ENCODE assay signal across 13 mouse cellular contexts in the genomic region with DNA sequence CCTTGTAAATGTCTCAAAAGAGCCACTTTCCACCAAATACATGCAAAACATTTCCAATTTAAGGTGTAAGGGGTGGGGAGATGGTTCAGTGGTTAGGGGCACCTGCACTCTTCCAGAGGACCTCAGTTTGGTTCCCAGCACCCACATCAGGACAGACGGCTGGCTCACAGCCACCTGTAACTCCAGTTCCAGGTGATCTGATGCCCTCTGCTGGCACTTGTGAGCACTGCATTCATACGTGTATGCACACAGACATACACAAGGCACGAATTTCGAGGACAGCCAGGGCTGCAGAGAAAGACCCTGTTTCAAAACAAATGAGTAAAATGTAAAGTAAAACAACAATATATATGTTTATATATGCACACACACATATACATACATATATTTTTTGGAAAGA. TPM values are rescaled to one million over a fixed set of nuclear protein-coding genes. Genes with fewer than 3 reads are reported as not detected.
DNase-seq lines count a peak whose midpoint lies in the region; ATAC-seq and TF ChIP-seq lines count a peak whose summit lies in the region.
"Had no signal": no experiment of that assay in that cellular context is flagged by ENCODE, and none has a peak within 500 bp of the region (broad histone marks: within the 10 kb centered on the region; RNA-seq: fewer than 3 reads in every experiment).

No protein-coding gene starts in this region.

- peaks cover 96% of the 10 kb centered on the region for H3K36me3 ChIP-seq in G1E (replicated peaks)

- peaks cover 3% of the 10 kb centered on the region for H3K9me3 ChIP-seq in G1E (replicated peaks)
- H3K9me3 ChIP-seq: hindbrain, embryonic 12.5 days had no signal

- no peak overlapping the region for H3K4me3 ChIP-seq in lung, adult 2 months (replicated peaks; ENCODE audit: extremely low read depth, low read depth, low read length)
- no peak overlapping the region for H3K4me3 ChIP-seq in G1E (ENCODE audit: low read depth, low read length)
- H3K4me3 ChIP-seq: hindbrain, embryonic 12.5 days had no signal

- H3K27me3 ChIP-seq in G1E (ENCODE audit: insufficient read depth, low read length): no peaks in the 10 kb centered on the region
- H3K27me3 ChIP-seq: hindbrain, embryonic 12.5 days had no signal

- WGBS in lung, adult 2 months: 89% methylated on average over 4 of the region's 4 CpGs

- DNase-seq in cerebellum, postnatal 10 days: peak; percentile 56 to 71
- DNase-seq in cerebellum, adult 9-10 months: no peak
- no peak for DNase-seq in lung, adult 2 months
- DNase-seq in lung, postnatal 25 days (ENCODE audit: low spot score): no peak
- no peak for DNase-seq in G1E (ENCODE audit: low spot score)
- DNase-seq in retina, embryonic 14.5 days (ENCODE audit: low spot score): peak; percentile 41
- no peak for DNase-seq in ovary, postnatal 14 days (ENCODE audit: low spot score)
- no peak for DNase-seq in spleen, postnatal 4 days (ENCODE audit: low spot score in 2 of 2)
- DNase-seq: heart, adult 18-20 months; kidney, postnatal 14 days; lung, postnatal 10 days had no signal

- H3K4me1 ChIP-seq in lung, adult 2 months (ENCODE audit: control insufficient read depth, insufficient read depth, low read length): peaks cover 8% of the 10 kb centered on the region
- H3K4me1 ChIP-seq in G1E (ENCODE audit: insufficient read depth, low read depth, low read length): peaks cover 21% of the 10 kb centered on the region

- TF ChIP-seq CTCF in lung, adult 2 months (IDR thresholded peaks at IDR 0.05; ENCODE audit: insufficient read depth, low read length): peak; percentile 23; the same call in 1 of the 2 replicates
- peak; percentile 25; the same call in 1 of the 2 replicates for TF ChIP-seq CTCF in G1E (IDR thresholded peaks at IDR 0.05; ENCODE audit: low read depth, low read length)

- ATAC-seq in G1E (ENCODE audit: extremely low read depth, insufficient number of reproducible peaks, low FRiP score, poor library complexity, severe bottlenecking): no peak
- ATAC-seq: forebrain, embryonic 16.5 days had no signal

- TF ChIP-seq POLR2A in lung, adult 2 months (IDR thresholded peaks at IDR 0.05; ENCODE audit: borderline replicate concordance, extremely low read depth, low read depth, low read length): no peak

RNA-seq across cellular contexts. Expression of a gene that starts 4.0 kb away (rescaled TPM):
- 27.6 and 65.9 TPM in 2 replicates for polyA plus RNA-seq in lung, adult 2 months (2012; rRNA removed)
- total RNA-seq in G1E (2014; fragmentation: Nextera tagmentation): not detected in 2 replicates
- 0.44 and 0.58 TPM in 2 replicates for total RNA-seq in G1E (2017)
- 0.42 and 0.56 TPM in 2 replicates for polyA plus RNA-seq in G1E (2012)

RNA-seq across cellular contexts. Expression of a gene that starts 18.1 kb away (rescaled TPM):
- polyA plus RNA-seq in lung, adult 2 months (2012; rRNA removed): 59.0 and 59.8 TPM in 2 replicates
- total RNA-seq in G1E (2014; fragmentation: Nextera tagmentation) (18.3 and 20.2 TPM in 2 replicates), G1E (2017) (16.8 and 19.8 TPM in 2 replicates)
- 36.6 and 39.2 TPM in 2 replicates for polyA plus RNA-seq in G1E (2012)

RNA-seq across cellular contexts. Expression of a gene that starts 28.8 kb away (rescaled TPM):
- 713 and 858 TPM in 2 replicates for polyA plus RNA-seq in lung, adult 2 months (2012; rRNA removed)
- 4.4 and 6.4 TPM in 2 replicates for total RNA-seq in G1E (2014; fragmentation: Nextera tagmentation)
- total RNA-seq in G1E (2017): 0.76 and 0.93 TPM in 2 replicates
- polyA plus RNA-seq in G1E (2012): 5.3 and 6.3 TPM in 2 replicates

RNA-seq across cellular contexts. Expression of a gene that starts 30.7 kb away (rescaled TPM):
- 39.5 and 40.4 TPM in 2 replicates for polyA plus RNA-seq in lung, adult 2 months (2012; rRNA removed)
- 15.4 and 25.2 TPM in 2 replicates for total RNA-seq in G1E (2014; fragmentation: Nextera tagmentation)
- total RNA-seq in G1E (2017): 6.7 and 8.1 TPM in 2 replicates
- polyA plus RNA-seq in G1E (2012): 20.8 and 24.4 TPM in 2 replicates

RNA-seq across cellular contexts. Expression of a gene that starts 42.1 kb away (rescaled TPM):
- not detected in 2 replicates for polyA plus RNA-seq in lung, adult 2 months (2012; rRNA removed)
- total RNA-seq in G1E (2014; fragmentation: Nextera tagmentation) (not detected in 2 replicates), G1E (2017) (0.11 TPM in 1 of 2 replicates, not detected in the other)
- polyA plus RNA-seq in G1E (2012): not detected in 2 replicates
- total RNA-seq: heart, adult 18-20 months had no signal

Comparison
In these comparisons a context has a peak if more than half of its experiments do, and no peak if none do; other contexts are left out.
1. DNase-seq: peak in cerebellum, postnatal 10 days (2 of 2) and retina, embryonic 14.5 days (single experiment); none in cerebellum, adult 9-10 months (single experiment), lung, adult 2 months (single experiment), lung, postnatal 25 days (single experiment), G1E (single experiment), ovary, postnatal 14 days (single experiment) and spleen, postnatal 4 days (0 of 2).
2. RNA of a gene that starts 4.0 kb away (polyA plus RNA-seq): 27.6 to 65.9 TPM in lung, adult 2 months; 0.42 to 0.56 TPM in G1E; every median in the first group is over 10 times any median in the second.
3. RNA of a gene that starts 28.8 kb away (polyA plus RNA-seq): 713 to 858 TPM in lung, adult 2 months; 5.3 to 6.3 TPM in G1E; every median in the first group is over 10 times any median in the second.